Mouse (Mus musculus): Measurements from ENCODE around the gene Bcl9l. TPM values are rescaled to one million over a fixed set of nuclear protein-coding genes. Genes with fewer than 3 reads are reported as not detected.

Gene Bcl9l
- polyA plus RNA-seq, 1 experiment = 19.2 TPM

DNA sequence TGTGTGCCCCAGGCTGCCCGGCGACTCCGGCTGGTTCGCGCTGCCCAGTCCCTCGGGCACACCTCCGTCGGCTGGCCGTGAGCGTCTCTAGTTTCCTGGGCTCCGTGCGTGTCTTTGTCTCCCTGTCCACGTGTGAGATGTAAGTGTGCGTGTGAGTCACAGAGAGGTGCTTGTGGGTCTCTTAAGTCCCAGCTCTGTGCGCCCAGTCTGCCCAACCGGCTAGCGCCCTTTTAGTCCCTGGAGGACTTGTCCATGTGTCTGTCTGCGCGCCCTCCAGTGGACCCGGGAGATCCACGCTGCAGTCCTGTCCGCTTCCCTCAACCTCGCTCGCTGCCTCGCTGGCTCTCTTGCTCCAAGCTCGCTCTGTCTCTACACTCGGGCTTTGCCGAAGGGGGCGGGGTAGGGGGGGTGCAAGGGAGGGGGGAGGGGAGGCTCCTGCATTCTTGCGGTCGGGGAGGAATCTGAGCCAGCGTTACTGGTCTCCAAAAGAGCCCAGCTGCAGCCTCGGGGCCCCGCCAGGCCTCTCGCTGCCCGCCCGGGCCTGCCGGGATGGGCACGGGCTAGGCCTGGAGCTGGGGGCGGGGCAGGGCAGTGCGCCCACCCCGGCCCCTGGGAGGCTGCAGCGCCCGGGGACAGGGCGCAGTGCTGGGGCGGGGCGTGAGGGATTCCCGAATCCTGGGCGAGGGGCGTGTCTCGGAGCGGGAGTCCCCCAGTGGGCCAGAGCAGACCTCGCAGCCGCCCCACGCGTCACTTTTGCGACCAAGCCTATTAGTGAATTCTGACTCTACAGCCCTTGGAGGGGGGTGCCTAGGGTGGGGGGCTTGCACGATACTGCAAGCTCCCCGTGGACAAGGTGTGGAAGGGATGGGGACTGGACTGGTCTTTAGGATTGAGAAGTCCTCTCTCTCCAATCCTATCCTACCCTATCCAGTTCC is 16.1 kb downstream of the Bcl9l start:
- H3K4me3 ChIP-seq (ENCODE audit: insufficient read depth, low read depth, low read length) = peak overlapping the region; percentile 48
- peak overlapping the region; percentile 64 for H3K27ac ChIP-seq (replicated peaks; ENCODE audit: low read depth, low read length)
- H3K4me1 ChIP-seq (ENCODE audit: control insufficient read depth, insufficient read depth, insufficient read length, low read length) = peaks cover 33% of the 10 kb centered on the region

DNA sequence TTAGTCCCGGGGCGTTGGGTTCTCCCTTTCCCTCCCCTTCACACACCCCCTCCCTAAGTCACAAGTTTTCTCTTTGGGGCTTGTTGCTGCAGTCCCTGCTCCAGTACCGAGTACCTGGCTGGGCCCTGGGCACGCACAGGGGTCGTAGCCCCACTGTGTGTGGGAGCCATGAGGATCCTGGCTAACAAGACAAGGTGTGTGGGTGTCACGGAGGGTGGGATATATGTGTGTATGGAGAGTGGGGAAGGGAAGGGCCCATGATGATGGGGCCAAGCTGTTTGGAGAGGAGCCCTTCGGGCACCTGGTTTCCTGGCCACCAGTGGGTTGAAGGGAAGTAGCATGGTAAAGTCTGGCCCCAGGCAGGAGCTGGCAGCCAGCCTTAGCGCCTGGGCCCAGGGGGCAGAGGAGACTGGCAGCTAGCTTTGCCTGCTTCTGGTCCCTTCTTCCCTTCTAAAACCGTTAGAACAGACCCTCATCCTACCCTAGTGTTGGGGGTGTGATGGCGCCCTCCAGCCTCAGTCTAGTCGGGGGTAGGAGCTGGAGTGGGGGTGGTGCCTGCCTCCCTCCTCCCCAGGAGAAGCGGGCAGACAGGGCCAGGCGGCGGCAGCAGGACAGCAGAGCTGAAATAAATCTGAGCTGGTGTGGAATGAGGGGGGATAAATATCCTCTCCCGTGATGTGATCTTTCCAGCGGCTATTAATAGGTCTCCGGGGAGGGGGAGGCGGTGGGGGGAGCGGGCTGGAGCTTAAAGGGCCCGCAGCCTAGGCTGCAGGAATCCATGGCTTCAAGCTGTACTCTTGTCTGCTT is 16.9 kb downstream of the Bcl9l start:
- H3K4me1 ChIP-seq (ENCODE audit: control insufficient read depth, insufficient read depth, insufficient read length, low read length) = peaks cover 24% of the 10 kb centered on the region
- peak overlapping the region; percentile 48 for H3K4me3 ChIP-seq (ENCODE audit: insufficient read depth, low read depth, low read length)
- H3K27ac ChIP-seq (replicated peaks; ENCODE audit: low read depth, low read length) = peak overlapping the region; percentile 14

DNA sequence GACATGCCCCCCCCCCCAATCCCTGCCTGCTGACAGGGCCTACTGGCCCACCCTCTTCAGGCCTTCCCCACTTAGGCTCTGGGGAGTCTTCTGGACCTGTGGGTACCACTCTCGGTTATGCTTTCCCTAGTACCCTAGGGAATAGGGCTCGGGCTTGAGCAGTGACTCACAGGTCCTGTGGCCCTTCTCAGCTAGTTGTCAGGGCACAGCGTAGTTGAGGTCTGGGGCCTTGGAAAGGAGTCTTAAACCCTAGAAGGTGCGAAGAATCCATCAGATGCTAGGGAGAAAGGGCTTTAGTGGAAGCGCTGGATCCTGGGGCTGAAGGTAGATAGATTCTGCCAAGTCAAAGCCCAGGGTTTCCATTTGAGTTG is 17.5 kb downstream of the Bcl9l start:
- peaks cover 19% of the 10 kb centered on the region for H3K4me1 ChIP-seq (ENCODE audit: control insufficient read depth, insufficient read depth, insufficient read length, low read length)
- H3K4me3 ChIP-seq (ENCODE audit: insufficient read depth, low read depth, low read length) = no peak overlapping the region
- no peak overlapping the region for H3K27ac ChIP-seq (replicated peaks; ENCODE audit: low read depth, low read length)

- H3K4me3 ChIP-seq (ENCODE audit: insufficient read depth, low read depth, low read length) = no peak overlapping the region
- H3K4me1 ChIP-seq (ENCODE audit: control insufficient read depth, insufficient read depth, insufficient read length, low read length) = peaks cover 17% of the 10 kb centered on the region
- H3K27ac ChIP-seq (replicated peaks; ENCODE audit: low read depth, low read length) = no peak overlapping the region; the same call in 1 of the 2 replicates
Observed at GRCm38 (mm10) chr9:44500638-44501175, 18.1 kb downstream of the Bcl9l start.

GRCm38 (mm10) chr9:44501206-44501879 is 18.7 kb downstream of the Bcl9l start:
- no peak overlapping the region for H3K4me3 ChIP-seq (ENCODE audit: insufficient read depth, low read depth, low read length)
- peaks cover 16% of the 10 kb centered on the region for H3K4me1 ChIP-seq (ENCODE audit: control insufficient read depth, insufficient read depth, insufficient read length, low read length)
- H3K27ac ChIP-seq (replicated peaks; ENCODE audit: low read depth, low read length) = no peak overlapping the region; the same call in 1 of the 2 replicates

- no peak overlapping the region for H3K4me3 ChIP-seq (ENCODE audit: insufficient read depth, low read depth, low read length)
- H3K4me1 ChIP-seq (ENCODE audit: control insufficient read depth, insufficient read depth, insufficient read length, low read length) = peaks cover 10% of the 10 kb centered on the region
- no peak overlapping the region for H3K27ac ChIP-seq (replicated peaks; ENCODE audit: low read depth, low read length)
Observed at GRCm38 (mm10) chr9:44502006-44502405, 19.4 kb downstream of the Bcl9l start.

DNA sequence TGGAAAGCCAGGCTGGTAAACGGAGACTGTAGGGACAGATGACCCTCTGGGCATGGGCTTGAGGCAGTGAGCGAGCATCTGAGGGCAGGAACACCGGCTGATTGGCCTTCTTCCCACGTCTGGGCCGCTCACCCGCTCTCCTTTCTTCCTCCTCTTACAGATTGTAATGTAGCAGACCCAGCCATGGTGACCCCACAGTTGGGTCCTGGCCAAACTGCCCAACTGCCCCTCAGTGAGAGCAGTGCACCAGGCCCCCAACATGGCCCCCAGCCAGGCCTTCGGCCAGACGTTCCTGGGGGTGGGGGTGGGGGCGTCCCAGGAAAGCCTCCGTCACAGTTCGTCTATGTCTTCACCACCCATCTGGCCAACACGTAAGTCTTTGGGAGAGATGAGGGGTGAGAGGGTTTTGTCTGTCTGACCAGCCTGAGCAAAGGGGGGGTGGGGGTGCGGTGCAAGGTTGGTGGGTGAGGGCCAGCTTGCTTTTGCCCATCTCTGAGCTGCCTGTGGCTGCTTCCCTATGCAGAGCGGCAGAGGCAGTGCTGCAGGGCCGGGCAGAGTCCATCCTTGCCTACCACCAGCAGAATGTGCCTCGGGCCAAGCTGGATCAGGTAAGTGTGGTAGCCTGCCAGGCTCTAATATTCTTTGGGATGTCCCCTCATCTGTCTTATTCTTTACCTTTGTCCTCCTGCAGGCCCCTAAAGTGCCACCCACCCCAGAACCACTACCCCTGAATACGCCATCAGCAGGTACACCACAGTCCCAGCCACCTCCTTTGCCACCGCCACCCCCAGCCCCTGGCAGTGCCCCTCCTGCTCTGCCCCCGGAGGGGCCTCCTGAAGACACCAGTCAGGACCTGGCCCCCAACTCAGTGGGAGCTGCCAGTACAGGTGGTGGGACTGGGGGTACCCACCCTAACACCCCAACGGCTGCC is 22.5 kb downstream of the Bcl9l start:
- Histone ChIP-seq H3K4me3 (ENCODE audit: insufficient read depth, low read depth, low read length) (no peak overlapping the region), H3K4me1 (ENCODE audit: control insufficient read depth, insufficient read depth, insufficient read length, low read length) (peaks cover 8% of the 10 kb centered on the region), H3K27ac (replicated peaks; ENCODE audit: low read depth, low read length) (no peak overlapping the region)

- H3K4me1 ChIP-seq (ENCODE audit: control insufficient read depth, insufficient read depth, insufficient read length, low read length) = peaks cover 15% of the 10 kb centered on the region
- no peak overlapping the region for H3K27ac ChIP-seq (replicated peaks; ENCODE audit: low read depth, low read length)
Observed at GRCm38 (mm10) chr9:44505824-44506467, 23.3 kb downstream of the Bcl9l start.

GRCm38 (mm10) chr9:44506566-44506965 is 23.9 kb downstream of the Bcl9l start:
- Histone ChIP-seq H3K4me1 (ENCODE audit: control insufficient read depth, insufficient read depth, insufficient read length, low read length) (peaks cover 21% of the 10 kb centered on the region), H3K4me3 (ENCODE audit: insufficient read depth, low read depth, low read length) (no peak overlapping the region), H3K27ac (replicated peaks; ENCODE audit: low read depth, low read length) (no peak overlapping the region)

More at GRCm38 (mm10) chr9:44505824-44506467, 23.3 kb downstream of the Bcl9l start:
- no peak overlapping the region for H3K4me3 ChIP-seq (ENCODE audit: insufficient read depth, low read depth, low read length)

DNA sequence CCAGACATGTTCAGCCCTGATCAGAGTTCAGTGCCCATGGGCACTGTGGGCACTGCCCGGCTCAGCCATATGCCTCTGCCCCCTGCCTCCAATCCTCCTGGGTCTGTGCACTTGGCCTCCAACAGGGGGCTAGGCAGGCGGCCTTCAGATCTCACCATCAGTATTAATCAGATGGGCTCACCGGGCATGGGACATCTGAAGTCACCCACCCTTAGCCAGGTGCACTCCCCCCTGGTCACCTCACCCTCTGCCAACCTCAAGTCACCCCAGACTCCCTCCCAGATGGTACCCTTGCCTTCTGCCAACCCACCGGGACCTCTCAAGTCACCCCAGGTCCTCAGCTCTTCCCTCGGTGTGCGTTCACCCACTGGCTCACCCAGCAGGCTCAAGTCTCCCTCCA is 24.7 kb downstream of the Bcl9l start:
- no peak overlapping the region for H3K4me3 ChIP-seq (ENCODE audit: insufficient read depth, low read depth, low read length)

DNA sequence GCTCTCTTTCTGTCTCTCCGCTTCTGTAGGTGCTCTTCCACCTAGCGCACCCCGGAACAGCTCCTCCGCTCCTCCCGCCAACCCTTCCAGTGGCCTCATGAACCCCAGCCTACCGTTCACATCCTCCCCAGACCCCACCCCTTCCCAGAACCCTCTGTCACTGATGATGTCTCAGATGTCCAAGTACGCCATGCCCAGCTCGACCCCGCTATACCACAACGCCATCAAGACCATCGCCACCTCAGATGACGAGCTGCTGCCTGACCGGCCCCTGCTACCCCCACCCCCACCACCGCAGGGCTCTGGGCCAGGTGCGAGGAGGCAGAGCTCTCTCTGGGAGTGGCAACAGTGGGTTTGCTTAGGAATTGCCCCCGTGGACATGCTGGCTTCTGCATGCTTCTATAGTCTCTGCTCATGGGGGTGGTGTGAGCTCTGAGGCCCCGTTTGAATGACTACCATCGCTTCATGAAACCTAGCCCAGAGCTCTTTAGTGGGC is 25.5 kb downstream of the Bcl9l start:
- H3K4me3 ChIP-seq (ENCODE audit: insufficient read depth, low read depth, low read length) = no peak overlapping the region
- peaks cover 28% of the 10 kb centered on the region for H3K4me1 ChIP-seq (ENCODE audit: control insufficient read depth, insufficient read depth, insufficient read length, low read length)
- no peak overlapping the region for H3K27ac ChIP-seq (replicated peaks; ENCODE audit: low read depth, low read length)

More for the DNA sequence above, 24.7 kb downstream of the Bcl9l start:
- Histone ChIP-seq H3K27ac (replicated peaks; ENCODE audit: low read depth, low read length) (no peak overlapping the region), H3K4me1 (ENCODE audit: control insufficient read depth, insufficient read depth, insufficient read length, low read length) (peaks cover 27% of the 10 kb centered on the region)

DNA sequence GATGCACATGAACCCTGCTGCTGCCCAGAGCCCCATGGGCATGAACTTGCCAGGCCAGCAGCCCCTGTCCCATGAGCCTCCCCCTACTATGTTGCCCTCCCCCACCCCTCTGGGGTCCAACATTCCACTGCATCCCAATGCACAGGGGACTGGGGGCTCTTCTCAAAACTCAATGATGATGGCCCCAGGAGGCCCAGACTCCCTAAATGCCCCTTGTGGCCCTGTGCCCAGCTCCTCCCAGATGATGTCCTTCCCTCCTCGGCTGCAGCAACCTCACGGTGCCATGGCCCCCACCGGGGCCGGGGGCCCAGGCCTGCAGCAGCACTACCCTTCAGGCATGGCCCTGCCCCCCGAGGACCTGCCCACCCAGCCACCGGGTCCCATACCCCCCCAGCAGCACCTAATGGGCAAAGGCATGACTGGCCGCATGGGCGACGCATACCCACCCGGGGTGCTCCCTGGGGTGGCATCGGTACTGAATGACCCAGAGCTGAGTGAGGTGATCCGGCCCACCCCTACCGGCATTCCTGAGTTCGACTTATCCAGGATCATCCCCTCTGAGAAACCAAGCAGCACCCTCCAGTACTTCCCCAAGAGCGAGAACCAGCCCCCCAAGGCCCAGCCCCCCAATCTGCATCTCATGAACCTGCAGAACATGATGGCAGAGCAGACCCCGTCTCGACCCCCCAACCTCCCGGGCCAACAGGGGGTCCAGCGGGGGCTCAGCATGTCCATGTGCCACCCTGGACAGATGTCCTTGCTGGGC is 26.3 kb downstream of the Bcl9l start:
- peaks cover 32% of the 10 kb centered on the region for H3K4me1 ChIP-seq (ENCODE audit: control insufficient read depth, insufficient read depth, insufficient read length, low read length)
- no peak overlapping the region for H3K27ac ChIP-seq (replicated peaks; ENCODE audit: low read depth, low read length)
- no peak overlapping the region for H3K4me3 ChIP-seq (ENCODE audit: insufficient read depth, low read depth, low read length)

Data from brown adipose tissue, adult 24 weeks (tissue).